Mouse (Mus musculus) forebrain, embryonic 11.5 days (tissue): Measurements from ENCODE around the gene Cog1. TPM values are rescaled to one million over a fixed set of nuclear protein-coding genes. Genes with fewer than 3 reads are reported as not detected.

Experiments used
- ATAC-seq: fragments of 200-750 bp; cut with Nextera tagmentation; replicated peaks from 2 replicates; pipeline ENCODE4 v1.8.0; 2017; ENCODE audit warnings: moderate TSS enrichment; ENCODE audit not compliant: low FRiP score
- DNase-seq: peaks from one replicate; pipeline ENCODE4 v3.0.0-alpha.2; 2017; ENCODE audit warnings: low spot score
- H3K27ac ChIP-seq: fragments of 300-500 bp; sonication (generic); 2 replicates; pipeline ENCODE4 v1.5.1; 2014; ENCODE audit warnings: low read depth, low read length
- H3K27me3 ChIP-seq: fragments of 300-500 bp; sonication (generic); 2 replicates; pipeline ENCODE4 v1.6.1; 2014; ENCODE audit warnings: mild to moderate bottlenecking, low read length, mixed read lengths; ENCODE audit not compliant: control insufficient read depth, insufficient read depth
- H3K36me3 ChIP-seq: fragments of 300-500 bp; sonication (generic); 2 replicates; pipeline ENCODE4 v1.6.1; 2014; ENCODE audit warnings: mild to moderate bottlenecking, low read length, moderate library complexity, mixed read lengths; ENCODE audit not compliant: control insufficient read depth, insufficient read depth
- H3K4me1 ChIP-seq: fragments of 300-500 bp; sonication (generic); replicated peaks from 2 replicates; pipeline ENCODE4 v1.6.1; 2014; ENCODE audit warnings: low read length, mixed read lengths; ENCODE audit not compliant: control insufficient read depth, insufficient read depth
- H3K4me2 ChIP-seq: fragments of 300-500 bp; sonication (generic); 2 replicates; pipeline ENCODE4 v1.6.1; 2014; ENCODE audit warnings: low read depth, mild to moderate bottlenecking, low read length, moderate library complexity, mixed read lengths; ENCODE audit not compliant: severe bottlenecking
- H3K4me3 ChIP-seq: fragments of 300-500 bp; sonication (generic); 2 replicates; pipeline ENCODE4 v1.5.1; 2014; ENCODE audit warnings: low read depth, low read length
- H3K9ac ChIP-seq: fragments of 300-500 bp; sonication (generic); 2 replicates; pipeline ENCODE4 v1.6.1; 2014; ENCODE audit warnings: low read length
- H3K9me3 ChIP-seq: fragments of 300-500 bp; sonication (generic); 2 replicates; pipeline ENCODE4 v1.6.1; 2016; ENCODE audit warnings: low read length, mixed read lengths; ENCODE audit not compliant: control insufficient read depth
- WGBS: fragments of 180-500 bp; shearing (Covaris S2); extraction: QIAGEN DNeasy Blood & Tissue Kit; methylation state at CpG from one replicate; pipeline ENCODE4 v1.1.7; 2014; 5-methylcytosine and 5-hydroxymethylcytosine counted together
- polyA plus RNA-seq: library from polyadenylated mRNA; unstranded; fragments of >200 nt; fragmentation: Nextera tagmentation; extraction: Ambion mirVana; gene quantifications from 2 replicates; pipeline ENCODE4 v1.2.1, GENCODE M21; 2014

The Cog1 gene
- polyA plus RNA-seq, 1 experiment from 2014 or later, result 36.2 TPM

DNA sequence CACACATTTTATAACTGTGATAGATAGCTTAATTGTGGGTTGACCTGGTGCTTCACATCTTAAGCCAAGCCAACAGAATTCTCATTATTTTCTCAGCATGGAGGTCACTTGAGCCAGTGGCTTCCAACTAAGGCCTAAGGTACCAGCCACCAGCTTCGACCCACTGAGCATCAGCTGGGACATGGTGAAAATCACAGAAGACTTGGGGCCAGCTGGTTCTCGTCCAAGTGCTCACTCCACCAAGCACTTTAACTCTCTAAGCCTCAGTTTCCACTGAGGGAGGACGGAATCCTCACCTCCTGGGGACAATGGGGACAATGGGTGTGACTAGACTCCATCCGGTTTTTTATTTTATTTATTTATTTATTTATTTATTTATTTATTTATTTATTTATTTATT lies 26.9 kb upstream of the Cog1 start:
- H3K27ac ChIP-seq, result no peak overlapping the region
- WGBS, result 85% methylated on average over 4 of the region's 4 CpGs
- H3K4me1 ChIP-seq, result peaks cover 24% of the 10 kb centered on the region
- peaks cover 33% of the 10 kb centered on the region for H3K27me3 ChIP-seq
- no peak overlapping the region for H3K4me3 ChIP-seq
- no peaks in the 10 kb centered on the region for H3K36me3 ChIP-seq
- no peak overlapping the region for H3K9ac ChIP-seq
- no peak overlapping the region for H3K4me2 ChIP-seq
- no peaks in the 10 kb centered on the region for H3K9me3 ChIP-seq
- ATAC-seq (no peak), DNase-seq (no peak)

DNA sequence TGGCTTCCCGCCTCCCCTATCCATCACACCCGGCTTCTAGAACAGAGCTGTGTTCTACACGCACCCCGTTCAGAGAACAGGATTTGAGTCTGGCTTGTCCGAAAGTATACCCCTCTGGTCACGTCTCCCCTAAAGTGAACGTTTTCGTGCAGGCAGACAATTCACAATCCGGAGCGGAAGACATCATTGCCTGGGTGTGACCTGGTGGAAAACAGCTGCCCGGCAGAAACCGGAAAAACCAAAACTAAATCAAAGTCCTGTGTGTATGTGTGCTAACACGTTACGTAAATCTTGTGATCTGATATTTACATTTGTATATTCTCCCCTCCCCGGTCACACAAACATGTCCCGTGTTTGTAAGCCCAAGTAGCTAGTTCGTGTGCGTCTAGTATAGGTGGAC lies 23.5 kb upstream of the Cog1 start:
- Histone ChIP-seq H3K4me3 (no peak overlapping the region), H3K9me3 (no peaks in the 10 kb centered on the region), H3K4me1 (0 out of 2 replicates have a peak, but pooled peaks cover 2% of the 10 kb centered on the region), H3K36me3 (no peaks in the 10 kb centered on the region), H3K4me2 (no peak overlapping the region), H3K27me3 (peaks cover 7% of the 10 kb centered on the region), H3K27ac (no peak overlapping the region), H3K9ac (no peak overlapping the region)
- no peak for DNase-seq
- WGBS, result 94% methylated on average over 18 of the region's 18 CpGs
- no peak for ATAC-seq

DNA sequence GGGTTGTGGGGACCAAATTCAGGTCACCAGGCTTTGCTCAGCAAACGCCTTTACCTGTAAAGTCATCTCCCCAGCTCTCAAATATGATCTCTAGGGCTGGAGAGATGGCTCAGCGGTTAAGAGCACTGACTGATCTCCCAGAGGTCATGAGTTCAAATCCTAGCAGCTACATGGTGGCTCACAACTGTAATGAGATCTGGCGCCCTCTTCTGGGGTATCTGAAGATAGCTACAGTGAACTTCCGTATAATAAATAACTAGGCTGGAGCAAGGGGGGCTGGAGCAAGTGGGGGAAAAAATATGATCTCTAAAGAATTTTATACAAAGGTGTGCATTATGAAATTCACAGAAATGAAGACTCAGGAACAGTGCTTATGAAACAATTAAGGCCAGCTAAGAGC lies 21.2 kb upstream of the Cog1 start:
- Histone ChIP-seq H3K27ac (no peak overlapping the region), H3K4me2 (no peak overlapping the region), H3K4me3 (no peak overlapping the region), H3K9ac (no peak overlapping the region), H3K9me3 (no peaks in the 10 kb centered on the region), H3K4me1 (no peaks in the 10 kb centered on the region), H3K27me3 (no peaks in the 10 kb centered on the region), H3K36me3 (no peaks in the 10 kb centered on the region)
- 53% methylated on average over 4 of the region's 4 CpGs for WGBS
- no peak for DNase-seq
- no peak for ATAC-seq

DNA sequence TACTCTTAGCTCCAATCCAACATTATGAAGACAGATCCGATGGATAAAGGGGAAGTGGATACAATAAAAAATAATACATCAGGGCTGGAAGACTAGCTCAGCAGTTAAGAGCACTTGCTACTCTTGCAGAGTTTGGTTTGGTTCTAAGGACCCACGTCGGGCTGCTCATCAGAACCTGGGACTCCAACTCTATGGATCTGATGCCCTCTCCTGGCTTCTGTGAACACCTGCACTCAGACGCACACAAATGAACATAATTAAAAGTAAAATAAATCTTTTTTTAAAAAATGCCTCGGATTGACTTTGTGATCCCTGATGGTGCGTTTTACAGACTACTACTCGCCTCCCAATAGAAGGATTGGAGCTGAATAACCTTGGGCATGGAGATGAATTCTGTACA lies 18.3 kb upstream of the Cog1 start:
- 60% methylated on average over 7 of the region's 7 CpGs for WGBS
- Histone ChIP-seq H3K4me3 (no peak overlapping the region), H3K4me1 (no peaks in the 10 kb centered on the region), H3K9ac (no peak overlapping the region), H3K27me3 (no peaks in the 10 kb centered on the region), H3K36me3 (no peaks in the 10 kb centered on the region), H3K27ac (no peak overlapping the region), H3K9me3 (no peaks in the 10 kb centered on the region), H3K4me2 (no peak overlapping the region)
- ATAC-seq (no peak), DNase-seq (no peak)

DNA sequence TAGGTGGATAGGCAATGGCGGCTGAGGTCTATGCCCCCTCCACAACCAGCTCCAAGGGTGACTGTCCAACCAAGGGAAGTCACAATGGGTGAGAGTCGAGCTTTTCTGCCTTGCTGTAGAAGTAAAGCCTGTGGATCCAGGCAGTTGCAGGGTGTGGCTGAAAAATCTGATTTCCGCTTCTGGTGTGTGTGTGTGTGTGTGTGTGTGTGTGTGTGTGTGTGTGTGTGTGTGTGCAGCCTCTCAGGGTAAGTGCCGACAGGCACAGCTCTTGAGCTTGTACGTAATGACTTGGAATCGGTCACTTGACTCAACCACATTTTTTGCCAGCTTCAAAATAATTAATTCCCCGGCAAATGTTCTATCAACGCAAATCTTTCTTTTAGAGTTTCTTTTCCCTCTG lies 17.7 kb upstream of the Cog1 start:
- no peaks in the 10 kb centered on the region for H3K9me3 ChIP-seq
- H3K4me2 ChIP-seq, result no peak overlapping the region
- H3K27me3 ChIP-seq, result no peaks in the 10 kb centered on the region
- DNase-seq (no peak), ATAC-seq (no peak)
- H3K4me3 ChIP-seq, result no peak overlapping the region
- H3K9ac ChIP-seq, result no peak overlapping the region
- WGBS, result 89% methylated on average over 8 of the region's 8 CpGs
- H3K4me1 ChIP-seq, result no peaks in the 10 kb centered on the region
- H3K27ac ChIP-seq, result no peak overlapping the region
- H3K36me3 ChIP-seq, result no peaks in the 10 kb centered on the region

DNA sequence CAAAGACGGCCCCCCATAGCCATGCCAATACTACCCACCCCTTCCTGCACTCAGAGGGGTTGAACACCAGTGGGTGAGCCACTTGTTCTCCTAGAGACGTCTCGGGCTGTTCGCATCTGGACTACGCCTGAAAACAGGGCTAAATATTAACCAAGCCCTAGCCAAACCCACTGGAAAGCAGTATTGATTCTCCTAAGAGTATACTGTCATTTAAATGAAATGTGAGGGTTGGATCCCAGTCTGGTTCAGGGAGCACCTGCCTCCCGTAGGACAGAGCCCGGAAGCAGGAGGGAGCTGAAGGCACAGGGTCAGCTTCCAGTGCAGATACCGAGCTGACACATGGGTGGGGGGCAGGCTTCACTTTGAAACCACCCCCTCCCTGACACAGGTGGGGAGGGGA lies 17.1 kb upstream of the Cog1 start:
- Histone ChIP-seq H3K9me3 (no peaks in the 10 kb centered on the region), H3K27me3 (no peaks in the 10 kb centered on the region), H3K36me3 (no peaks in the 10 kb centered on the region), H3K27ac (no peak overlapping the region), H3K9ac (no peak overlapping the region), H3K4me2 (no peak overlapping the region), H3K4me1 (no peaks in the 10 kb centered on the region), H3K4me3 (no peak overlapping the region)
- DNase-seq, result no peak
- ATAC-seq, result no peak
- WGBS, result 86% methylated on average over 8 of the region's 8 CpGs

DNA sequence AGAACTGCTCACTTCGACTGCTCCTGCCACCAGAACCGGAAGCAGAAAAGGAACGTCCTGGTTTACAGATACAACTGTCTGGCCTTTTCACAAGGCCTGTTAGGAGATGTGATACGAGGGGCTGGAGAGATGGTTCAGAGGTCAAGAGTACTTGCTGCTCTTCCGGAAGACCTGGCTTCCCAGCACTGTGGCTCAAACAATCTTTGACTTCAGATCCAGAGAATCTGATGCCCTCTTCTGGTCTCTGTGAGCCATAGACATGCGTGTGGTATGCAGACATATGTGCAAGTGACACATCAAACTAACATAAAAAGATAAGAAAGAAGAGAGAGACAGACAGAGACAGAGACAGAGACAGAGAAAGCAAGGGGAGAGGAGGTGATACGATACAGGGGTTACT lies 16.7 kb upstream of the Cog1 start:
- no peak for ATAC-seq
- Histone ChIP-seq H3K9ac (no peak overlapping the region), H3K4me3 (no peak overlapping the region), H3K27me3 (no peaks in the 10 kb centered on the region), H3K27ac (no peak overlapping the region), H3K4me1 (no peaks in the 10 kb centered on the region), H3K9me3 (no peaks in the 10 kb centered on the region), H3K36me3 (no peaks in the 10 kb centered on the region), H3K4me2 (no peak overlapping the region)
- no peak for DNase-seq
- WGBS, result 79% methylated on average over 7 of the region's 7 CpGs

DNA sequence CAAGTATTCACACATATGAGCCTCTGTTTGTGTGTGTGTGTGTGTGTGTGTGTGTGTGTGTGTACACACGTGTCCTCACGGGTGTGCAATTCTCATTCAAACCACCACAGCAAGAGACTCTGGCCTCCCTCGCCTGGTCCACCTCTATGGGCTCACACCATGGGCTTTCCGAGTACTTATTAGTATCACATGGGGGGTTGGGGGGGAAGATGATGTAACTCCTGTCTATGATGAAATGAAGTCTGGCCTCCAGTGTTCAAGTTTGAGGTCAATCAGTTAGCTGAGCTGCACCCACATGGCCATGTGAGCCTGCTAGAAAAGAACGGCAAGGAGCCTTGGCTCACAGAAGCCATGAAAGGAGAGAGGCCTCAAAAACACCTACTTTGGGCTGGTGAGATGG lies 15.6 kb upstream of the Cog1 start:
- Histone ChIP-seq H3K9ac (no peak overlapping the region), H3K36me3 (no peaks in the 10 kb centered on the region), H3K4me1 (no peaks in the 10 kb centered on the region), H3K9me3 (no peaks in the 10 kb centered on the region; the same call in 1 of the 2 replicates), H3K4me2 (no peak overlapping the region), H3K4me3 (no peak overlapping the region), H3K27me3 (no peaks in the 10 kb centered on the region), H3K27ac (no peak overlapping the region)
- WGBS, result 87% methylated on average over 5 of the region's 5 CpGs
- no peak for ATAC-seq
- no peak for DNase-seq

DNA sequence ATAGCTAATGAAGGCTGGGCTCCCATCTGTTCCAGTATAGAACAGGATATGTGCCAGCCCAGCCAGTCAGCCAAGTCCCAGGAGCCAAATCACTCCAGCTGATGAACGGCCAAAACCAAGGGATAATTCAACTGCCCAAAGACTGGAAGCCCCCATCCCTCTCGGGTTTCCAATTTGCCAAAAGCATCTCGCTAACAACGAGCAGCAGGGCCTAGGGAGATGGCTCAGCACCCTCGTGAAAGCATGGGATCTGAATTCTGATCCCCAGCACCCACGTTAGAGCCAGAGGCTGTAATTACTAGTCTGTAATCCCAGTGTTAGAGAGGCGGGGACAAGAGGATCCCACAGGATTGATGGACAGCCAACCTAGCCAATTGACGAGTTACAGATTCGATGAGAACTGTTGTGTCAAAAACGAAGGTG lies 14.3 kb upstream of the Cog1 start:
- WGBS, result 73% methylated on average over 10 of the region's 10 CpGs

More for the DNA sequence above, 14.3 kb upstream of the Cog1 start:
- Histone ChIP-seq H3K4me1 (no peaks in the 10 kb centered on the region), H3K9me3 (no peaks in the 10 kb centered on the region; the same call in 1 of the 2 replicates), H3K27me3 (no peaks in the 10 kb centered on the region), H3K9ac (no peak overlapping the region), H3K27ac (no peak overlapping the region), H3K4me3 (no peak overlapping the region), H3K36me3 (no peaks in the 10 kb centered on the region), H3K4me2 (no peak overlapping the region)
- ATAC-seq, result no peak
- DNase-seq, result no peak
